In genomic region chrX:10205937-10206336, GRCm38 (mm10) we compare ENCODE assay signal across 20 mouse cellular contexts. TPM values are rescaled to one million over a fixed set of nuclear protein-coding genes. Genes with fewer than 3 reads are reported as not detected.
"Had no signal": no experiment of that assay in that cellular context is flagged by ENCODE, and none has a peak within 500 bp of the region (broad histone marks: within the 10 kb centered on the region; RNA-seq: fewer than 3 reads in every experiment).

No protein-coding gene starts in this region.

- H3K27me3 ChIP-seq: neural tube, embryonic 13.5 days; neural tube, embryonic 15.5 days; stomach, embryonic 15.5 days had no signal

- DNase-seq: retina, postnatal 1 day; right cerebral cortex, adult 18-20 months; right cerebral cortex, postnatal 14 days; right cerebral cortex, postnatal 25 days; right cerebral cortex, postnatal 4 days; spleen, adult 18-20 months; thymus, adult 18-20 months; thymus, adult 2 months; thymus, postnatal 14 days; thymus, postnatal 25 days; thymus, postnatal 36 days; thymus, postnatal 4 days had no signal

RNA-seq across cellular contexts. Expression of gene Otc, which starts 46.2 kb away (rescaled TPM):
- polyA plus RNA-seq: neural tube, embryonic 13.5 days; neural tube, embryonic 14.5 days; neural tube, embryonic 15.5 days; spleen, adult 2 months; testis, adult 2 months; thymus, adult 2 months; thymus, postnatal 0 days; urinary bladder, adult 2 months had no signal
